Mouse (Mus musculus) adrenal gland, postnatal 36 days (tissue): ENCODE measurements around the gene Serpina6. TPM values are rescaled to one million over a fixed set of nuclear protein-coding genes. Genes with fewer than 3 reads are reported as not detected.

Experiments
- DNase-seq, 2 experiments: peaks; one replicate each; pipeline ENCODE4 v3.0.0; 2021; ENCODE audit warnings: mixed read lengths in 1 of 2
- total RNA-seq, 2 experiments: library from RNA; stranded (reverse); gene quantifications; 2 replicates each; pipeline ENCODE4 v1.2.3; 2021

Serpina6 gene
- total RNA-seq, 2 experiments from 2014 or later = 0.63 to 3.9 TPM

DNA sequence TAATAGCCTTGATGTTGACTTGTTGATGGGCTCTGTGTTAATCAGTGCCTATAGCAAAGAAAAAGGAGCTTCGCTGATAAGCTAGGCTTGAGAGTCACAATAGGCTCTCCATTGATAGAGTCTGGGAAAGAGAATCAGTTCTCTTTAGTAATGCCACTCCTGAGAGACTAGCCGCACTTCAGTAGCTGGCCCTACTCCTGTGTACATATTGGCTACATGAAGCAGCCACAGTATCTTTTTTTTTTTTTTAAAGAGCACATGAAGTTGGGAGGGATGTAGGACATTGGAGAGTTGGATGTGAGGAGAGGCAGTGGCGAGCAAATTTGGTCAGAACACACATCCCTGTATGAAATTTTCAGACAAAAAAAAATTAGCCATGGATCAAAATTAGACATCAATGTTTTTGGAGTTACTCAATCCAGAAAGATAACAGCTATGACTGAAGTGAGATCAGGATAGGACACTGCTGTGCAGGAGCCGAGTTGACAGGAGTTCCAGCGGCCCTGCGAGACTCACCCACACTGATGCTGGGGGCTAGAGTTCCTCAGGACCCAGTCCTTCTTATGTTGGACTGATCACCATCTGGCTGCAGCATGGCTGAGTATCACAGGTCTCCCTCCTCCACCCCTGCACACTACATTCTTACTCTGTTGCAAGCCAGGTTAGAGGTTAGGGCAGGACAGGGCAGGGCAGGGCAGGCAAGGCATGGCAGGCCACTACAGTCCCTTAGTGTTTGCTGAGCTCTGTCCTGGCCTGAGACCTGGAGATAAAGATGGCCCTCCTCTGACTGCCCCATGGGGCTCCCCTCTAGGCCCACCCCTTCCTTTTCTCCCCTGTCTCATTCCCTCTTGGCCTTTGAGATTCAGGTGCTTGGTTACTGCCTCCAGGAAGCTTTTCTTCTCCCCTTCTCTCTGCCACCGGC lies 1.6 kb downstream of the Serpina6 start:
- DNase-seq = peak in 1 of 2 experiments; percentile 16

DNA sequence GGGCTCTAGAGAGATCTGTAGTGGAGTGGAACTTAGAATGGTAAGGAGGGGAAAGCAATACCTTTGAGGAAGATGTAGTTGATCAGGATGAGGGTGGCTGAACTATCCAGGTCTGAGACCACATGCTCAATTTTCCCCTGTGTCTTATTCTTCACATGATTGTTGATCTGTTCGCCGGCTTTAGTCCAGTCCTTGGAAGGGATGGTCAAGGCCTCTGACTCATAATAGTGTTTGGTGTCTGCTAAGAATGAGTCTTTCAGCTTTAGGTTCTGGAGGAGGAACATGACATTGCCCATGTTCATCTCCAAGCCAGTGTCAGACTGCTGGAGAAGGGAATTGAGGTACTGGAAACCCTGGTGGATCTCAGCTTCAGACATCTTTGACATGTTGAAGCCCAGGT lies 3.2 kb downstream of the Serpina6 start:
- peak; percentile 38 to 42 for DNase-seq

DNA sequence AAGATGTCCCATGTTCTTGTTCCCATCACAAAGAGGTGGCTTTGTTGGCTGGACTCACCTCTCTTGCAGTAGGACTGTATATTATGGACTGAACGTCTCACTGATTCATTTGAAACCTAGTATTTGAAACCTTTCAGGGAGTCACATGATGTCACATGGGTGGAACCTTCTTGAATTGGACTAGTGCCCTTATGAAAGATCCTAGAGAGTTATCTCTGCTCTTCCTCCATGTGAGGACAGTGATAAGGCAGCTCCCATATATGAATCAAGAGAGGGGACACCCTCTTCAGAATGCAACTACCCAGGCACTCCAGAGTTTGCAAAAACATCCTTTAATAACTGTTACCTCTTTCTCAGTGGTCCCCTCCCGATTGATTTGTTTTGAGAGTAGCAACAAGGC lies 10.7 kb downstream of the Serpina6 start:
- DNase-seq = no peak

GRCm38 (mm10) chr12:103644601-103645000 lies 12.4 kb downstream of the Serpina6 start:
- DNase-seq = no peak

DNA sequence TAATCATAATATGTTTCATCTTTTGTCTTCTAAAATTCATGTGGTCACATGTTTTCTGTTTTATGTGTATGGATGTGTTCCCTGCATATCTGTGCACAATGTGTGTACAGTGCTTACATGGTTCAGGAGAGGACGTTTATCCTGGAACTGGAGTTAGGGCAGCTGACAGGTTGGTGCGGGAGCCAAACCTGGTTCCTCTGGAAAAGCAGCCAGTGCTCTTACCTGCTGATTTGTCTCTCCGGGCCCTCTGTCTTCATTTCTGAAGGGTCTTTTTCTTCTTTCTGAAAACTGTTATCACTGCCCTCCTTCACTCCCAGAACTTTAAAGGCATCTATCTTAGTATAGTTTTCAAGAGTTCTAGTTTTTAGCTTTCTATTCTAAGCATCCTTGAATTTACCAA lies 13.2 kb downstream of the Serpina6 start:
- no peak for DNase-seq

DNA sequence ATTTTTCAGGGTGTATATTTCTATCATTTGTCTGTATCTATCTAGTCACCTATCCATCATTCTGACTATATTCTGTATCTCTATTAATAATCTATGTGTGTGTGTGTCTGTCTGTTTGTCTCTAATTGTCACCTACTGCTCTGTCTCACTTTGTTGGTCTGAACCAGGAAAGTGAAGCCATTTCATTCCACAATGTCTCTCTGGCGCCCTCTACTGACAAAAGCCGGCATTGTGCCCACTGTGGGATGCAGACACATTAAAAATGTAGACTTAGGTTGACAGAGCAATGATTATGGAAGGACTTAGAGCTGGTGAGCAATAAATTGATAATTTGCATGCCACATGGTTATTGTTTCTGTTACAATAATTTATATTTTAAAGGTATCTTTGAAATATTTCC lies 13.7 kb downstream of the Serpina6 start:
- DNase-seq = peak; percentile 86 to 89

- no peak for DNase-seq
Measured at GRCm38 (mm10) chr12:103635846-103636245, 21.2 kb downstream of the Serpina6 start.

GRCm38 (mm10) chr12:103634430-103634829 lies 22.6 kb downstream of the Serpina6 start:
- no peak for DNase-seq

DNA sequence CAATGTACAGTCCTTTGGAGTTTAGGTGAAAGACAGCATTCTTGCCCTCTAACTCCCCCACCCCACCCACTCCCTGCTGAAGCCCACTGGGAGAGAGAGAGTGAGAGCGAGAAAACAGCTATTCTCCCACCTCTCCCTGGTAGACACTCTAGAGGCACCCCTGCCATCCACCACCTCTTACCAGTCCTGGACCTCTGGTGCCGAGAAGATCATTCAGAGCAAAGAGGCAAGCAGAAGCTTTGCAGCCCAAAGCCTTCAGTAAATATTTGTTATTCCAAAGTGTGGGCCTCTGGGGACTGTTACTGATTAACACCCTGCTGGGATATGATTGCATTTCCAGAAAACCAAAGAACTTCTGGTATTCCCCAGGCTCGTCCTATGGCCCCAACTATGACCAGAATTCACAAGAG lies 25.8 kb downstream of the Serpina6 start, which contains the start of gene Serpina10:
Gene Serpina10 (minus strand): TSS at position 242 of the 410 bp plus-strand sequence.
- no peak for DNase-seq

DNA sequence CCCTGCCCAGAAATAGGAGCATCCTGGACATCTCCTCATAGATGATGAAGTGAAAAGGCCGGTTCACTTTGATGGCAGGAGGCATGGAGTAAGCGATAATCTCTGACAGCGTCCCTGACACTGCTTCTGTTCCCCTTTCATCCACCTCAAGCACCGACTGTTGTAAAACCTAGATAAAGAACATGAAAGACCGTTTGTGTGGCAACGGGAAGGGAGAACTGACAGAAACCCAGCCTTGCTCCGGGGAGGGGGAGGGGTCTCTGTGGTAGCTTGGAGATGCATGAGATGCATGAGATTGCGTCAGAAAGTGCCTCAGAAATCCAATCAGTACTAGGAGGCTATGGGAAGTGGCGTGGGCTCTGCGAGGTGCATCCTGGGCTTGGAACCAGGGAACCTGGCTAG lies 40.2 kb downstream of the Serpina6 start:
- no peak for DNase-seq

GRCm38 (mm10) chr12:103615734-103616133 lies 41.3 kb downstream of the Serpina6 start:
- no peak for DNase-seq

DNA sequence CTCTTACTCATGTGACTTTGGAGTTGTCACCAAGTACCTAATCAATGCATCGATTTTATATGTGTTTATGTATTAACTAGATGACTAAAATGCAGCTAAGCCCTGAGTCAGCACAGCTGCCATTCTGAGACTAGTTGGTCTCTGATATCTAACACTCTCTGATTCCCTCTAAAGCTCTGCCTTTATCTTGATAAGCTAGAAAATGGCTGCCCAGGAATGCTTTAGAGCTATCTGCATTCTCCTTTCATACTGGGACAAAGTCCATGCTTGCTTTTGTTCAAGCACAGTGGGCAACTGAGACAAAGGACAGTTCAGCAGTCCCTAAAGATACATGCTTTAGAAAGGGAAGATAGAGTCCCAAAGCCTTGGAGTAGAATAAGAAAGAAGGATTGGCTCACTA lies 41.9 kb downstream of the Serpina6 start:
- DNase-seq = no peak

GRCm38 (mm10) chr12:103601839-103602238 lies 55.2 kb downstream of the Serpina6 start:
- no peak for DNase-seq

DNA sequence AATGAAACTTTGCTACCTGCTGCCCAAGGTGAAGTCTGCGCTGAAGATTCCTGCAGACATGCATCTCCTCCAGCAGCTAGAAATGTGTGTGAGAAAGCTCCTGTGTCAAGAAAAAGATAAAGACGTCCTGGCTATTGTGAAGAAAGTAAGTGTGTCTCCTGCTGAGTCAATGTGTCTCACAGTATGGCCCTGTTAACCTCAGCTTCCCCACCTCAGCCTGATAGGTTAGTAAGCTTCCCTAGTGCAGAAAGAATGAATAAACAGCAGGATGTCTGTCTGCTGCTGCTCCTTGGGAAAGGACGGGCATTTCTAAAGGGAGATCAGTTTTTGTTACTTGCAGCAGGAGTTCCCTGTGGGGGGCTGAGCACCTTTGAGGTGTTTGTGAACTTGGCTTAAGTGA lies 56.6 kb downstream of the Serpina6 start:
- DNase-seq = no peak

DNA sequence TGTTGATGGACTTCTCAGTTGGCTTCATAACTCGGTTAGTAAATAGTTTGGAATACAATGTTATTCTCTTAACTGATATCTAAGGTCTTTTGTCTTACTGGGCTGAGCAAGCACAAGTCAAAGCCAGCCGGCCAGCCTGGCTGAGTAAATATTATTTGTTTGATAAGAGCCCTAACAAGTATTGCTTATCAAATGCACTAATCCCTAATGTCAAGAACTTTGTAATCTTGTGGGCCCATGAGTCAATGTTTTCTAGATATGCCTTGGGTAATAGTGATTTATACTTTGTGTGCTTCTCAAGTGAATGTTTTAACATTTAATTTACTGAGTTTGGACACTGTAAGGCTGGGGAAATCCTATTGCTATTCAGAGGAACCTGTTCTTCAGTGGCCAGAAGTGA lies 58.6 kb downstream of the Serpina6 start:
- DNase-seq = peak in 1 of 2 experiments; percentile 22

Other genes starting within 250 kb of the Serpina6 start
- gene 9330161L09Rik, start 249.4 kb downstream of the Serpina6 start, total RNA-seq = 1 to 10 TPM; 1.5 to 1.7 TPM
- gene Ddx24, start 231.4 kb downstream of the Serpina6 start, total RNA-seq = 100 to 1,000 TPM; 121 to 122 TPM
- gene Ifi27, start 223.0 kb downstream of the Serpina6 start, total RNA-seq = 1,000 to 10,000 TPM; 1,339 to 1,709 TPM
- gene Ifi27l2a, start 213.5 kb downstream of the Serpina6 start, total RNA-seq = 100 to 1,000 TPM; 128 to 279 TPM
- not detected for gene Ifi27l2b, start 200.0 kb downstream of the Serpina6 start, total RNA-seq
- gene Ppp4r4, start 124.9 kb downstream of the Serpina6 start, total RNA-seq = 1 to 10 TPM; 4.0 to 4.4 TPM
- under 1 TPM; 0.36 to 0.46 TPM for gene Serpina10, start 25.8 kb downstream of the Serpina6 start, total RNA-seq
- gene Serpina16, start 18.9 kb upstream of the Serpina6 start, total RNA-seq = not detected
- gene Serpina1f, start 38.3 kb upstream of the Serpina6 start, total RNA-seq = not detected
- 1 to 10 TPM in 1 of 2 experiments, not detected in 1; 2.7 TPM for gene Serpina1d, start 116.4 kb upstream of the Serpina6 start, total RNA-seq
- gene Serpina1b, start 173.2 kb upstream of the Serpina6 start, total RNA-seq = 1 to 10 TPM in 1 of 2 experiments, not detected in 1; 5.0 TPM
- gene Serpina1a, start 206.3 kb upstream of the Serpina6 start, total RNA-seq = 1 to 10 TPM in 1 of 2 experiments, not detected in 1; 4.3 TPM
- gene Serpina1c, start 247.7 kb upstream of the Serpina6 start, total RNA-seq = 1 to 10 TPM in 1 of 2 experiments, not detected in 1; 2.5 TPM